Mouse (Mus musculus) urinary bladder, postnatal 36 days (tissue): ENCODE data around the gene Tpk1.

ENCODE experiments used
- DNase-seq, 2 experiments: peaks; one replicate each; pipeline ENCODE4 v3.0.0; 2022; ENCODE audit warnings: low spot score in 2 of 2, mixed read lengths in 1 of 2

Tpk1 gene

GRCm38 (mm10) chr6:43354562-43355241, 311.4 kb downstream of the Tpk1 start:
- no peak for DNase-seq

GRCm38 (mm10) chr6:43353446-43353845, 312.6 kb downstream of the Tpk1 start:
- DNase-seq: no peak

GRCm38 (mm10) chr6:43349083-43349482, 317.0 kb downstream of the Tpk1 start:
- DNase-seq: no peak

- DNase-seq: no peak
Measured at GRCm38 (mm10) chr6:43347637-43348036, 318.4 kb downstream of the Tpk1 start.

- DNase-seq: no peak
Measured at GRCm38 (mm10) chr6:43343006-43343405, 323.1 kb downstream of the Tpk1 start.

- no peak for DNase-seq
Measured at GRCm38 (mm10) chr6:43342386-43342785, 323.7 kb downstream of the Tpk1 start.

GRCm38 (mm10) chr6:43338804-43339203, 327.3 kb downstream of the Tpk1 start:
- DNase-seq: no peak

- peak; percentile 20 to 34 for DNase-seq
Measured at GRCm38 (mm10) chr6:43337491-43337961, 328.6 kb downstream of the Tpk1 start.

GRCm38 (mm10) chr6:43335619-43336234, 330.4 kb downstream of the Tpk1 start:
- DNase-seq: no peak

GRCm38 (mm10) chr6:43333479-43333878, 332.6 kb downstream of the Tpk1 start:
- no peak for DNase-seq

GRCm38 (mm10) chr6:43312961-43313656, 353.0 kb downstream of the Tpk1 start:
- DNase-seq: no peak

- DNase-seq: no peak
Measured at GRCm38 (mm10) chr6:43312546-43312945, 353.5 kb downstream of the Tpk1 start.

GRCm38 (mm10) chr6:43310071-43310470, 356.0 kb downstream of the Tpk1 start:
- DNase-seq: no peak

GRCm38 (mm10) chr6:43309454-43309853, 356.6 kb downstream of the Tpk1 start, which contains the start of gene Nobox:
TSS of gene Nobox (minus strand) at chr6:43309554.
- DNase-seq: no peak

GRCm38 (mm10) chr6:43297508-43297850, 368.6 kb downstream of the Tpk1 start:
- DNase-seq: no peak

- no peak for DNase-seq
Measured at GRCm38 (mm10) chr6:43296798-43297507, 369.1 kb downstream of the Tpk1 start.

GRCm38 (mm10) chr6:43295908-43296307, 370.2 kb downstream of the Tpk1 start:
- DNase-seq: no peak
